Mouse (Mus musculus): ENCODE results near the gene Slc31a1. TPM values are rescaled to one million over a fixed set of nuclear protein-coding genes. Genes with fewer than 3 reads are reported as not detected.

The Slc31a1 gene
- polyA plus RNA-seq, 1 experiment = 68.2 TPM

GRCm38 (mm10) chr4:62361571-62361970 is 1.0 kb downstream of the Slc31a1 start:
- DNase-seq (ENCODE audit: low read depth, low spot score) = no peak
- WGBS = 7% methylated on average over 6 of the region's 6 CpGs

DNA sequence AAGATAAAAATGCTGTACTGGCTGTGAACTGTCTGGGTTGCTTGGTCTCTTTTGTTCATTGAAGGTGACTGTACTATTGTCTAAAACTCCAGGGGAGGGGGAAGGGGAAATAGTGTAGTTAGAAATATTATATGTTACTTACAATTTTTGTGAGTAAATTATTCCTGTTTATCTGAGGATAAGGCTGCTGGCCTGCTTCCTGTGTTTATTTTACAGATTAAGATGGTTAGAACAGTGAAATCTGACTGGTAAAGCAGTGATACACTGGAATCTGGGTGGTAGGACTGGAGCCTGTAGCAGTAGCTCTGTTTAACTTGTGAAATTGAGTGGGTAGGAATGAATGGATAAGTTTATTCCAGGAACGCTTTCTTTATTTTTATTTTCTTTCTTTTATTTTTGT is 1.5 kb downstream of the Slc31a1 start:
- 72% methylated on average over 1 of the region's 1 CpGs for WGBS
- DNase-seq (ENCODE audit: low read depth, low spot score) = no peak

DNA sequence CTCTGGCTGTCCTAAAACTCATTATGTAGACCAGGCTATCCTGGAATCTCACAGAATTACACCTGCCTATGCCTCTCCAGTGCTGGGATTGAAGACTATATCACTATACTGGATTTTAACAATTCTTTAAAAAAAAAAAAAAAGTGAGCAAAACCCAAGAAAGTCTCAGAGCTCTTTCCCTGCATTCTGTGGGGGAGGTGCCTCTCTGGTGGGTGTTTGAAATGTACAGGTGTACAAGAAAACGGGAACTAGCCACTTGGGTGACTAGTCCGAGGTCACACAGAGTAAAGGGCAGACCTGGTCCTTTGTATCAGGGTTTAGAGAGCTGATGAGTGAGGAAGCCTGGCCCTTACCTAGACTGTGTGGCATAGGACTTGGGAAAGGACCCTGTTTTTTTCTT is 1.9 kb downstream of the Slc31a1 start:
- DNase-seq (ENCODE audit: low read depth, low spot score) = no peak
- 61% methylated on average over 2 of the region's 2 CpGs for WGBS

DNA sequence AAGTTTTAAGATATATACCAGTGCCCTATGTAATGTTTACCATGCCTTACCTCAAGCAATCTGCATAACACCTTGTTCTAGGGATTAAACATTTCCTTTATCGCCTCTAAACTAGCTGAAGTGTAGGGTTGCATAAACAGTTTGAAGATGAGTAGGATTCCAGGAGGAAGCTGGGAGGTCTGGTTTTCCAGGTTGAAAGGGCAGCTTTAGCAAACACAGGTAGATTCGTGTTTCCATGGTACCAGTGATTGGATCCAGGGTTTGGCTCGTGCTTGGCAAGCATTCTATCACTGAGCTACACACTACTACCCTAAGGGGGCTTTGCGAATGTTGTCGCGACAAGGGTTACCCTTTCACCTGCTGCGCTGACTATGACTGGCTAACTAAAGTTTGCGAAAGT is 3.8 kb downstream of the Slc31a1 start:
- DNase-seq (ENCODE audit: low read depth, low spot score) = no peak
- WGBS = 60% methylated on average over 8 of the region's 8 CpGs

DNA sequence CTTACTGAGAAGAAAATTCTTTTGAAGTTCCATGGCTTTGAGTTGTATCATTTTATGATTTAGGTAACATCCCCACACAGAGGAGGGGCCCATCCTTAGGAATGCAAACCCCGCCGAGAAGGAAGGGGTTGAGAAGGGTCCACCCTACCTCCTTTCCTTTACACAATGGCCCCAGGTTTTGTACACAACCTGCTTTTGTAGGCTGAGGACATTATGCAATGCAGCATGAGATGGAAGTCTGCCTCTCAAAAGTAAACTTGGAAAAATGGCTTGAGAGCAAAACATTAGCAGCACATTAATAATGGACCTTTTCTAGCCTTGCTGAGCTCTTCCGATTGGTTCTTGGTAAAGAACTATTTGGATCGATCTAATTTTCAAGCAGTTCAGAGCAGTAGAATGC is 5.8 kb downstream of the Slc31a1 start:
- no peak for DNase-seq (ENCODE audit: low read depth, low spot score)
- 61% methylated on average over 4 of the region's 4 CpGs for WGBS

DNA sequence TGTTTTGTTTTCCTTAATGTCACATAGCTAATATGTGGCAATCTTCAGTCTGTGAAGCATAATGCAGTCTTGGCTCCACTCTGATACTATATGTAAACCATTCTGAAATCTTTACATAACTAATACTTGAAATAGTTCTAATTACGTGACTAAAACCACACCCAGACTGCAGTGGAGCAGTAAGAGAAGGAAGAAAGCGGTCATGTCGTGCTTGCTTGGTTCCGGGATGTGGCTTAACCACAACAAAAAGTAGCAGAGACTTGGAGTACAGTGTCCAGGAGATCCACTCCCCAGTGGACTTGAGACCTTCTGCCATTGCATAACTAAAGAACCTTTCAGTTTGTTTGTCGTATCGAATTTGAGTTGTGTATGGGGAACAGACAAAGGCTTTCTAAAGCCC is 7.1 kb downstream of the Slc31a1 start:
- 56% methylated on average over 6 of the region's 6 CpGs for WGBS
- DNase-seq (ENCODE audit: low read depth, low spot score) = no peak

GRCm38 (mm10) chr4:62369091-62369490 is 8.6 kb downstream of the Slc31a1 start:
- DNase-seq (ENCODE audit: low read depth, low spot score) = no peak
- 63% methylated on average over 3 of the region's 3 CpGs for WGBS

DNA sequence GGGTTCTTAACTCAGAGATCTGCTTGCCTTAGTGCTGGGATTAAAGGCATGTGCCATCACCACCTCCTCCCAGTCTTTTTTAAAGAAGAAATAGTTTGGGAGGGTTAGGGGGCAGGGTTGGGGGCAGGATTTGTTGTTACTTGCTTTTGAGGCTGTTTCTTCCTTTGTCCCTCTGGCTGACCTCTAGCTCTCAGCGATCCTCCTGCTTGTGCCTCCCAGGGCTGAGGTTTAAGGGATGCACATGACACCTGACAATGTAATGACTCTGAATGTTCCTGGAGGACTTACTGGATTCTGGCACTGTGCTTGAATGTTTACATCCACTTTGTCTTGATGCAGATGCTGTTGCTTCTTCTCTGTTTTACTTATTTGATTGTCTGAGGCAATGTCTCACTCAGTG is 11.9 kb downstream of the Slc31a1 start:
- DNase-seq (ENCODE audit: low read depth, low spot score) = no peak
- WGBS = 40% methylated on average over 1 of the region's 1 CpGs

GRCm38 (mm10) chr4:62372818-62373520 is 12.4 kb downstream of the Slc31a1 start:
- WGBS = 72% methylated on average over 9 of the region's 9 CpGs
- no peak for DNase-seq (ENCODE audit: low read depth, low spot score)

GRCm38 (mm10) chr4:62373668-62374067 is 13.1 kb downstream of the Slc31a1 start:
- DNase-seq (ENCODE audit: low read depth, low spot score) = no peak
- WGBS = 18% methylated on average over 7 of the region's 7 CpGs

DNA sequence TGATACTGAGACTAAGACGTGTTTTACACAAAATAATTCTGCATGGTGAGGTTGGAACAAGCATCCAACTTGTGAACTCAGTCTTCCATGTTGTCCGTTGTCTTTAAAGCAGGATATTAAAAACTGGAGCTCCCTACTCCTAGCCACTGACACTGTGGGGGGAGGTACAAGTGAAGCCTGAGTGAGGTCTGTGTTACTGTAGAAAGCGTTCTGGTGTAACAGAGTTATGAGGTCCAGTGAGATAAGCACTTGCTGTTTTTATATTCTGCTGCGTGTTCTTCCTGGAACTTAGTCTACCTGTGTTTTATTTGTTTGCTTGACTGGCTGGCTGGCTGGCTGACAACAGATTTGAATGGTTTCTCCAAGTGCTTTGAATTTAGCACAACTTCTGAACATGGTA is 13.8 kb downstream of the Slc31a1 start:
- no peak for DNase-seq (ENCODE audit: low read depth, low spot score)

DNA sequence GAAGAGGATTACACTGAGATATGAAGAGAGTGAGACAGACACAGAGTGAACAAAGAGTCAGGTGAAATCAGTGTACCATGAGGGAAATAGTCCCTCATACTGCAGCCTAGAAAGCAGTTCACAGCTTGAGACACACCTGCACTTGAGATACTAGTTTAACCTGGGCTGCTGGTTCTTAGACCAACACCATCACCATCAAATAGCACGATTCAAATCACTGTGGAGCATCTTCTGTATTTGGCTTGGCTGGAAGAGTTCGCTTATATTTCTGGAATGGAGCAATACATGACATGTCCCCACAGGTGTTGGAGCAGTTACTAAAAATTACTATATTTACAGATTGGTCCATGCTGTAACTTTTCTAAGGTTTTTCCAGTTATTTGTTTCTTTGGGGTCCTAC is 15.6 kb downstream of the Slc31a1 start:
- DNase-seq (ENCODE audit: low read depth, low spot score) = no peak
- WGBS = 79% methylated on average over 2 of the region's 2 CpGs

More for the DNA sequence above, 13.8 kb downstream of the Slc31a1 start:
- 37% methylated on average over 4 of the region's 4 CpGs for WGBS

DNA sequence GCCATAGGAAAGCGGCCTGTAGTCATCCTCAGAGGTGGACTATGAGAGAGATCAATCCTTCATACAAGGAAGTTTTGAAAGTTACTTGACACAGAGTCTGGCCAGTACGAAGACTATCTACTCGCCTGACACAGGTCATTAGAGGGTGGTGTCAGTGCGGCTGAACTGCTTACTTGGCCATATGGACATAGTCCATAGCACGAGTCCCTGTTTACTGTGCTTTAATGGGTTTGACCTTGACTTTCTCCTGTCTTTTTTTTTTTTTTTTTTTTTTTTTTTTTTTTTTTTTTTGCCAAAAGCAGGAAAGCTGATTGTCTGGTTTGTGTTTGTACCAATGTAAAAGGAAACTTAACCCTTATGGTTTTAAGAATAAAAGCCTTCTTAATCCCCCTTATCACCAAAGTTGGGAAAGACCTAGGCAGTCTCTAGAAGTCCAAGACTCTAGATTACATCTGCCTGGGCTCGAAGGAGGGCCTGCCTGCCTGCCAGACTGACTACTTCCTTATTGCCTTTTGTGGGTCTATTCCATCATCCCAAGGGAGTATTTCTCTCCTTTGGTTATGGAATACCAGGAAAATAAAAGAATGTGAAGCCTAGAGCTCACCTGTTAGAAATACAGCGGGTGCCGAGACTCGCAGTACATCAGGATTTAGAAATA is 19.3 kb downstream of the Slc31a1 start:
- DNase-seq (ENCODE audit: low read depth, low spot score) = no peak
- WGBS = 42% methylated on average over 9 of the region's 9 CpGs

GRCm38 (mm10) chr4:62383207-62383606 is 22.7 kb downstream of the Slc31a1 start:
- WGBS = 58% methylated on average over 6 of the region's 6 CpGs

GRCm38 (mm10) chr4:62383752-62384151 is 23.2 kb downstream of the Slc31a1 start:
- DNase-seq (ENCODE audit: low read depth, low spot score) = no peak

More at GRCm38 (mm10) chr4:62383207-62383606, 22.7 kb downstream of the Slc31a1 start:
- DNase-seq (ENCODE audit: low read depth, low spot score) = no peak

GRCm38 (mm10) chr4:62384159-62384558 is 23.6 kb downstream of the Slc31a1 start:
- 51% methylated on average over 1 of the region's 1 CpGs for WGBS
- DNase-seq (ENCODE audit: low read depth, low spot score) = no peak

More at GRCm38 (mm10) chr4:62383752-62384151, 23.2 kb downstream of the Slc31a1 start:
- WGBS = 58% methylated on average over 7 of the region's 7 CpGs

DNA sequence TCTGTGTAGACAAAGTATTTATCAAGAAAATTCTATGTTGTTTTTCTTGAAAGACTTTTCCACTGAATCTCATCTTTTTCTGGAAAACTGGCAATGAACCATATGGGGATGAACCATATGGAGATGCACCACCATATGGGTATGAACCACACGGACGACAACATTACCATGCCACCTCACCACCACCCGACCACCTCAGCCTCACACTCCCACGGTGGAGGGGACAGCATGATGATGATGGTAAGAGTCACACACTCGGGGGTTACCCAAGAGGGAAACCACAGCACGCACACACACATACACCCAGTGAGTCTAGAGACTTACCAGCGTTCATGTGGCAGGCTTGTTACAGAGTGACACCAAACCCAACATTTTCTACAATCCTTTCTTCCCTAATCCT is 24.9 kb downstream of the Slc31a1 start:
- WGBS = 94% methylated on average over 7 of the region's 7 CpGs
- no peak for DNase-seq (ENCODE audit: low read depth, low spot score)

GRCm38 (mm10) chr4:62389592-62390512 is 29.3 kb downstream of the Slc31a1 start:
- 29% methylated on average over 5 of the region's 5 CpGs for WGBS
- no peak for DNase-seq (ENCODE audit: low read depth, low spot score)

GRCm38 (mm10) chr4:62391892-62392291 is 31.4 kb downstream of the Slc31a1 start:
- no peak for DNase-seq (ENCODE audit: low read depth, low spot score)
- WGBS = 91% methylated on average over 7 of the region's 7 CpGs

DNA sequence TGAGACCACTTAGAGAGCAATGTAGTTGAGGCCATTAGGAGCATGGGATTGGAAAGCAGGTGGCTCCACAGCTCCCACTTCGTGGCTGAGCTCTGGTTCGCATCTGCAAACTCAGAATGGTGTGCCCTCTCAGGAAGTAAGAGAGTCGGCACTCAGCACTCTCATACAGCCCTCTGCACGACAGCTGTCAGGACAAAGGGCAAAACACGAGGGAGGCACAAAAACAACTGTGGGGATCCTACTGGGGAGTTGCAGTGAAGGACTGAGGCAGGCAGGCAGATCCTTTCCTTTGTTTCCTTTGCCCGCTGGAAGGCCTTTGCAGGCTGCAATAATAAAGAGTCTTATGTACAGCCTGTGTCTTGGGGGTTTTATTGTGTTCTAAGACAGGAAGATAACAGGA is 32.9 kb downstream of the Slc31a1 start:
- no peak for DNase-seq (ENCODE audit: low read depth, low spot score)
- WGBS = 44% methylated on average over 6 of the region's 6 CpGs
